In genomic region chr7:126702358-126702757, GRCm38 (mm10) we compare ENCODE assay signal across 9 mouse cellular contexts. TPM values are rescaled to one million over a fixed set of nuclear protein-coding genes. Genes with fewer than 3 reads are reported as not detected.
A peak's percentile ranks its signal among the peaks of the same experiment; 100 is the strongest.
DNase-seq lines count a peak whose midpoint lies in the region; ATAC-seq and TF ChIP-seq lines count a peak whose summit lies in the region.
"Had no signal": no experiment of that assay in that cellular context is flagged by ENCODE, and none has a peak within 500 bp of the region (broad histone marks: within the 10 kb centered on the region; RNA-seq: fewer than 3 reads in every experiment).

No protein-coding gene starts in this region.

- DNase-seq in layer of hippocampus, adult 2 months (ENCODE audit: low spot score in 2 of 2) = no peak
- no peak for DNase-seq in layer of hippocampus, adult 18-20 months (ENCODE audit: low spot score in 2 of 2)
- DNase-seq in liver, embryonic 14.5 days (ENCODE audit: low read depth in 3 of 3, low spot score in 3 of 3) = no peak
- peak; percentile 88 to 90 for DNase-seq in spleen, postnatal 36 days (ENCODE audit: low spot score in 2 of 2)
- DNase-seq in urinary bladder, postnatal 25 days (ENCODE audit: low spot score) = no peak
- DNase-seq in kidney, adult 11 months = no peak
- no peak for DNase-seq in layer of hippocampus, postnatal 25 days (ENCODE audit: extremely low spot score in 1 of 2, low spot score in 1 of 2)

- no peak for ATAC-seq in liver, embryonic 14.5 days (ENCODE audit: insufficient read depth)

- H3K4me3 ChIP-seq in layer of hippocampus, adult 2 months = peak overlapping the region; percentile 76
- peak overlapping the region; percentile 85 for H3K4me3 ChIP-seq in bone marrow macrophage, adult 2 months (ENCODE audit: insufficient read depth, low read length)
- peak overlapping the region; percentile 15 to 18; a peak in 2 of 4 replicates for H3K4me3 ChIP-seq in liver, embryonic 14.5 days (ENCODE audit: insufficient read depth in 1 of 2, low read depth in 2 of 2, low read length in 2 of 2)
- H3K4me3 ChIP-seq: myocyte had no signal

- H3K4me1 ChIP-seq in bone marrow macrophage, adult 2 months (ENCODE audit: control insufficient read depth, insufficient read depth, low read length) = peaks cover 30% of the 10 kb centered on the region
- H3K4me1 ChIP-seq in liver, embryonic 14.5 days (replicated peaks; ENCODE audit: control insufficient read depth in 2 of 2, insufficient read depth in 2 of 2, low read length in 1 of 2) = peaks cover 0 to 5% of the 10 kb centered on the region in 2 experiments; a peak in 2 of 4 replicates

- no peaks in the 10 kb centered on the region for H3K36me3 ChIP-seq in liver, embryonic 14.5 days (replicated peaks; ENCODE audit: control insufficient read depth, insufficient read depth, low read depth)

- H3K27ac ChIP-seq in layer of hippocampus, adult 2 months = peak overlapping the region; percentile 97
- H3K27ac ChIP-seq in bone marrow macrophage, adult 2 months (ENCODE audit: insufficient read depth, low read depth, low read length) = peak overlapping the region; percentile 92
- H3K27ac ChIP-seq in liver, embryonic 14.5 days = no peak overlapping the region

- WGBS in liver, embryonic 14.5 days (ENCODE audit: insufficient replicate concordance) = 38% methylated on average over 6 of the region's 6 CpGs

- H3K27me3 ChIP-seq in liver, embryonic 14.5 days (ENCODE audit: control insufficient read depth, insufficient read depth, low read length) = peaks cover 3% of the 10 kb centered on the region

- peak overlapping the region; percentile 44 for H3K4me2 ChIP-seq in liver, embryonic 14.5 days (ENCODE audit: low read depth)

- no peak for TF ChIP-seq EP300 in liver, embryonic 14.5 days (IDR thresholded peaks at IDR 0.05; ENCODE audit: low read depth)

- no peak for TF ChIP-seq POLR2A in bone marrow macrophage, adult 2 months (IDR thresholded peaks at IDR 0.05; ENCODE audit: borderline replicate concordance, low read depth, low read length)

- no peaks in the 10 kb centered on the region for H3K9me3 ChIP-seq in liver, embryonic 14.5 days (ENCODE audit: control insufficient read depth, low read length)

- no peak for TF ChIP-seq CTCF in layer of hippocampus, adult 2 months (conservative IDR thresholded peaks at IDR 0.05)
- no peak for TF ChIP-seq CTCF in bone marrow macrophage, adult 2 months (IDR thresholded peaks at IDR 0.05; ENCODE audit: low read depth, low read length)
- no peak for TF ChIP-seq CTCF in liver, embryonic 14.5 days (IDR thresholded peaks at IDR 0.05; ENCODE audit: low read depth)

- H3K9ac ChIP-seq in liver, embryonic 14.5 days (replicated peaks) = no peak overlapping the region

RNA-seq across cellular contexts. Expression of gene Coro1a, which starts 5.2 kb away (rescaled TPM):
- total RNA-seq in layer of hippocampus, adult 2 months (2021) = 100 to 1,000 TPM; 130 to 135 TPM
- total RNA-seq in layer of hippocampus, adult 18-20 months (2021) = 100 to 1,000 TPM; 121 to 122 TPM
- polyA plus RNA-seq in bone marrow macrophage, adult 2 months (2012; ENCODE audit: insufficient read depth, insufficient read length, missing spikeins) = 622 and 668 TPM in 2 replicates
- 48.0 and 52.5 TPM in 2 replicates for polyA plus RNA-seq in liver, embryonic 14.5 days (2012; rRNA removed)
- polyA plus RNA-seq in liver, embryonic 14.5 days (2014; fragmentation: Nextera tagmentation; extraction: Ambion mirVana) = 65.6 and 81.5 TPM in 2 replicates
- total RNA-seq in layer of hippocampus, postnatal 25 days (2021) = 100 to 1,000 TPM; 129 to 139 TPM

RNA-seq across cellular contexts. Expression of gene Slx1b, which starts 6.8 kb away (rescaled TPM):
- total RNA-seq in layer of hippocampus, adult 2 months (2021) = 10 to 100 TPM; 18.9 to 22.3 TPM
- total RNA-seq in layer of hippocampus, adult 18-20 months (2021) = 10 to 100 TPM; 17.3 to 17.4 TPM
- 8.4 and 11.6 TPM in 2 replicates for polyA plus RNA-seq in bone marrow macrophage, adult 2 months (2012; ENCODE audit: insufficient read depth, insufficient read length, missing spikeins)
- polyA plus RNA-seq in liver, embryonic 14.5 days (2012; rRNA removed) = 5.7 and 6.3 TPM in 2 replicates
- polyA plus RNA-seq in liver, embryonic 14.5 days (2014; fragmentation: Nextera tagmentation; extraction: Ambion mirVana) = 1.8 and 2.0 TPM in 2 replicates
- 10 to 100 TPM; 16.4 to 19.4 TPM for total RNA-seq in layer of hippocampus, postnatal 25 days (2021)

RNA-seq across cellular contexts. Expression of gene Bola2, which starts 7.2 kb away (rescaled TPM):
- 100 to 1,000 TPM; 103 to 112 TPM for total RNA-seq in layer of hippocampus, adult 2 months (2021)
- total RNA-seq in layer of hippocampus, adult 18-20 months (2021) = 100 to 1,000 TPM; 105 to 106 TPM
- 62.1 and 63.7 TPM in 2 replicates for polyA plus RNA-seq in bone marrow macrophage, adult 2 months (2012; ENCODE audit: insufficient read depth, insufficient read length, missing spikeins)
- 35.8 and 69.8 TPM in 2 replicates for polyA plus RNA-seq in liver, embryonic 14.5 days (2012; rRNA removed)
- 97.2 and 111 TPM in 2 replicates for polyA plus RNA-seq in liver, embryonic 14.5 days (2014; fragmentation: Nextera tagmentation; extraction: Ambion mirVana)
- total RNA-seq in layer of hippocampus, postnatal 25 days (2021) = 100 to 1,000 TPM; 104 to 112 TPM

RNA-seq across cellular contexts. Expression of gene Sult1a1, which starts 26.1 kb away (rescaled TPM):
- 1 to 10 TPM; 9.1 to 9.4 TPM for total RNA-seq in layer of hippocampus, adult 2 months (2021)
- total RNA-seq in layer of hippocampus, adult 18-20 months (2021) = 10 to 100 TPM in 1 of 2 experiments, 1 to 10 TPM in 1; 9.5 to 11.6 TPM
- 42.3 and 56.8 TPM in 2 replicates for polyA plus RNA-seq in bone marrow macrophage, adult 2 months (2012; ENCODE audit: insufficient read depth, insufficient read length, missing spikeins)
- polyA plus RNA-seq in liver, embryonic 14.5 days (2012; rRNA removed) = 4.5 and 6.4 TPM in 2 replicates
- 13.1 and 15.2 TPM in 2 replicates for polyA plus RNA-seq in liver, embryonic 14.5 days (2014; fragmentation: Nextera tagmentation; extraction: Ambion mirVana)
- total RNA-seq in layer of hippocampus, postnatal 25 days (2021) = 10 to 100 TPM in 1 of 2 experiments, 1 to 10 TPM in 1; 9.5 to 11.1 TPM
- polyA plus RNA-seq: myocyte had no signal

RNA-seq across cellular contexts. Expression of gene Sgf29, which starts 53.2 kb away (rescaled TPM):
- 10 to 100 TPM; 27.8 to 28.4 TPM for total RNA-seq in layer of hippocampus, adult 2 months (2021)
- total RNA-seq in layer of hippocampus, adult 18-20 months (2021) = 10 to 100 TPM; 26.1 to 33.5 TPM
- 28.6 and 31.7 TPM in 2 replicates for polyA plus RNA-seq in bone marrow macrophage, adult 2 months (2012; ENCODE audit: insufficient read depth, insufficient read length, missing spikeins)
- 19.5 and 24.7 TPM in 2 replicates for polyA plus RNA-seq in liver, embryonic 14.5 days (2012; rRNA removed)
- 23.6 and 34.4 TPM in 2 replicates for polyA plus RNA-seq in liver, embryonic 14.5 days (2014; fragmentation: Nextera tagmentation; extraction: Ambion mirVana)
- total RNA-seq in layer of hippocampus, postnatal 25 days (2021) = 10 to 100 TPM; 30.5 to 35.1 TPM

Comparison
In these comparisons a context has a peak if more than half of its experiments do, and no peak if none do; other contexts are left out.
1. DNase-seq: peak in spleen, postnatal 36 days (2 of 2); none in layer of hippocampus, adult 2 months (0 of 2), layer of hippocampus, adult 18-20 months (0 of 2), liver, embryonic 14.5 days (0 of 3), urinary bladder, postnatal 25 days (single experiment), kidney, adult 11 months (single experiment) and layer of hippocampus, postnatal 25 days (0 of 2).
2. H3K4me3 ChIP-seq: peak in every context shown above with its lines; median percentile 85 in bone marrow macrophage, adult 2 months; 76 in layer of hippocampus, adult 2 months; 16 in liver, embryonic 14.5 days.